Mouse (Mus musculus) telencephalon, adult 2 months (tissue): ENCODE measurements around the gene Egfl6.

ENCODE experiments used
- DNase-seq: peaks from one replicate; pipeline ENCODE4 v3.0.0-alpha.2; 2011; ENCODE audit warnings: low read depth, low spot score

The Egfl6 gene

DNA sequence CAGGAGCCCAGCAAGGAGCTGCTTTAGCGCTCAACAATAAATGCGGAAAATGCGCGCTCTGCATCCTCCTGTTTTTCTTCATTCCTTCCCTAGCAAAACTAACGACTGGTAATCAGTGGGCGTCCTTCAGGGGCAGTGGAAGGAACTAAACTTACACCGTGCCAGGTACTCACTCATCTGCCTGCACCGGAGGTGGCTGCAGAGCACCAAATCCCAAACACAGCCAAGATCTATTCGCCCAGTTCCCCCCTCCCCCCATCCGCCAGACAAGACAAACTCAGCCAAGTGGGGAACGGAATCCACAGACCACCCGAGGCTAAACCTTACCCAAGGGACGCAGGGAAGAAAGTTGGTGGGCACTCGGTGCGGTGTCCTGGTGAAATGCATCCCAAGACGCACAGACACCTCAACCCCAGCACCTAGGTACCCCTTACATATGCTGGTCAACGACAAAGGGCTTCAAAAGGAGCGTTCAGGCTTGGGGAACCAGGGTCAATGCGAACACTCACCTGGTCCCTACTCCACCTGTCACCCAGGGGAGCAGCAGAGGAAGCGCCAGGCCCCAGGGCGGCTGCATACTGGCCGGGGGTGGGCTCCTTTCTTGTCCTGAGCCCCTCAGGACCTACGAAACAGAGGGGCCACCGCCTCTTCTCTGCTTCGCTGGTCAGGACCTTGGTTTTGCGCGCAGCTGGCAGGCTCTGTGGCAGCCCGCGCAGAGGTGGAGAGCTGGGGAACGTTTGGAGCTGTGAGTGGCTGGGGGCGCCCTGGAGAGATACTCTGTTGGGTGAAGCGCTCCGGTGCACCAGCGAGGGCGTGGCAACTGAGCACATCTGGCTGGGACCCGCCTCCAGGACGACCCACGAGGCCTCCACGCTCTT, at the start of gene Egfl6:
Gene Egfl6, minus strand, starts transcription at position 774 of the 878 bp plus-strand sequence.
- DNase-seq, result no peak

- no peak for DNase-seq
These were observed 41.5 kb upstream of the Egfl6 start for GRCm38 (mm10) chrX:166626866-166627570.

DNA sequence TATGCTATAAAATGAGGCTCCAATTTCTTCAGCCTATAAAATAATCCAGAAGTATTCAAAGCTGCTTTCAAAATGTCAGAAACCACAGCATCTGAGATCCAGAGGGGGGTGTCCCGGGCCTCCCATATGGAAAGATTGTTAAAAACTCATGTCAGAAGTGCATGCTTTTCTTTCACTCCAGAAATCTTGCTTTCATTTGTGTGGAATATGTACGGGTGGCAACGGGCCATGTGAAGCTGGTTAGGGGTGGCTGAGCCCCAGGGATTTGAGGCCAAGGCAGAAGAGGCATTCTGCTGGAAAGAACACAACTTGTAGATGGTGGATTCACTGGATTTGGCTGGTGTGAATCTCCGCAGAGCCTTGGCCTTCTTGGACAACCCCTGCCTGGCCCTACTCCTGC, 40.7 kb upstream of the Egfl6 start:
- no peak for DNase-seq

DNA sequence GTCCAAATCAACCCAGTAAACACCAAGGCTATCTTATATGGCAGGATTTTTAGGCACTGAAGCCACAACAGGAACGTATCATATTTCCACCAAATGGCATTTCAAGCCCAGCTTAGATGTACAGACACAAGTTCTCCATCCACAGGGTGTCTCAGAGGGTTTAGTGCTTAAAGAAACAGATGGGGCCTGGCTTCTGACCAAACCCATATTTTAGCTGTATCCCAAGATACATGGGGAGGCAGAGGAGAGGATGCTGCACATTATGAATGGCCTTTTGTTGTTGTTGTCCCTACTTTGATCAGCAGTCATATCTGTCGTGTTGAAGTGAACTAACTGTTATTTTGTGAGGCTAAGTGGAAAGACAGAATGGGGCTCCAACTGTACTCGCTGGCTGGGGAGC, 37.7 kb upstream of the Egfl6 start:
- no peak for DNase-seq

- DNase-seq, result peak; percentile 28
These were observed 36.2 kb upstream of the Egfl6 start for GRCm38 (mm10) chrX:166621560-166622301.

DNA sequence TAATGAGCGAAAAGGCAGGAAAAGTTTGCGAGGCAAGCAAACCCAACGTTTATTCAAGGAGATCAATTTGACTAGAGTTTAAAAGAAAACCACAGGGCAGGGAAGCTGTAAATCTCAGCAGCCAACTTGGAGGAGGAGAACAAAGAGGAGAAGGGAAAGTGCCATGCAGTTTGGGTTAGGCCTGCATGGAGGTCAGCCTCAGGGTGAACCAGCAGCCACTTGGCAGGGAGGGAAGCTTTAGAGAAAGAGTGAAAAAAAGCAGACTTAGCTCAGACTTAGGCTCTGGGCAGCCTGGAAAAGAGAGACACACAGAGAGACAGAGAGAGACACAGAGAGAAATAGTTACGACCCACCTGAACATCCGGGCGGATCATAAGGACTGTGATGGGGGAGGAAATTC, 35.4 kb upstream of the Egfl6 start:
- DNase-seq, result no peak

- no peak for DNase-seq
These were observed 33.6 kb upstream of the Egfl6 start for GRCm38 (mm10) chrX:166619084-166619483.

- no peak for DNase-seq
These were observed 29.7 kb upstream of the Egfl6 start for GRCm38 (mm10) chrX:166615191-166615590.

DNA sequence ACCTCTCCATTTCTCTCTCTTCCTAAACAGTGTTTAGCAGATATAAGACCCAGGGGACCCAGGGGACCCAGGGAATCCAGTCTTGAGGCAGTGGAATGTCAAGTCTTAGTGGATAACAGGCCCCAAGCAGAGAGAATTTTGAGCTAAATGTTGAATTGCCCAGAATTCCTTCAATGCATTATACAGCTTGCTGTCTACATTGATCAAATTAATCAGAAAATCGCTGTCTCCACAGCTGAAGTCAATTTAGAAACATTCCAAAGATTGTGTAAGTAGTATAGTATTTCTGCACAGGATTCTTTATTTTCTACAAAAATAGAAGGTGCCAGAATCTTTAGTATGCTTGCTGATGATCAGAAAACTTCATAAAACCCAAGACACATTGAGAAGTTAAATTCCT, 9.4 kb downstream of the Egfl6 start:
- DNase-seq, result no peak

- DNase-seq, result no peak
These were observed 19.5 kb downstream of the Egfl6 start for GRCm38 (mm10) chrX:166565983-166566382.

DNA sequence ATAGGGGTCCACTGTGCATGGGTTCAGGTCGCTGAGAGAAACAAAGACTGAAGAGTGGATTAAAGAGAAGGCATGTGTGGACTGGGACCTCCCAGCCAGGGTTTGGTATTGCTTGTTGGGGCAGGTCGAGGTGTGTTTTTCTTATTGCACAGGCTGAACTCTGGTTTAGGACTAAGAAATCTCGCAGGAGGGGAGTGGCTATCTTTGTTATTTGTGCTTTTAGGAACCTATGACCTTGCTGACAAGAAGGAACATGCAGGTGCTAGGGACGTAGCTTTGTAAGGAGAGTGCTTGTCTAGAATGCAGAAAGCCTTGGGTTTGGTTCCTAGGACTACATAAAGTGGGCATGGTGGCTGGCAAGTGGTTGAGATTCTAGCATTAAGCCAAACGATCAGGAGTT, 20.1 kb downstream of the Egfl6 start:
- DNase-seq, result no peak

DNA sequence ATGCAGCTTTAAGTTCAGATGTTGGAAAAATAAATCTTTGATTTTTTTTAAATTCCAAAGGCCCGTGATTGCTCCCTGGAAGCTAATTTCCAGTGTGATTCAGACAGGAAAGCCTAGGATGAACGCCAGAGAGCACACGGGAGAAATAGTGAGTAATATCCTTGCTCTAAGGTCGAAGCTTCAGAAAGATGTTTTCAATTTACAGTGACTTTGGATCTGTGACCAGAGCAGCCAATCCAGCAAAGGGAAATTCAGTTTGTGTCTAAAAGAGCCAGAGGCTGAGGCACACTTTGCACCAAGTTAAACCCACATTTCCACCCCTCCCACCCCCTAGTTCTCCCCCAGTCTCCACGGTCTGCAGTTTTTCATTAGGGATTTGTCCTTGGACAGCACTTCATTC, 20.6 kb downstream of the Egfl6 start:
- no peak for DNase-seq

DNA sequence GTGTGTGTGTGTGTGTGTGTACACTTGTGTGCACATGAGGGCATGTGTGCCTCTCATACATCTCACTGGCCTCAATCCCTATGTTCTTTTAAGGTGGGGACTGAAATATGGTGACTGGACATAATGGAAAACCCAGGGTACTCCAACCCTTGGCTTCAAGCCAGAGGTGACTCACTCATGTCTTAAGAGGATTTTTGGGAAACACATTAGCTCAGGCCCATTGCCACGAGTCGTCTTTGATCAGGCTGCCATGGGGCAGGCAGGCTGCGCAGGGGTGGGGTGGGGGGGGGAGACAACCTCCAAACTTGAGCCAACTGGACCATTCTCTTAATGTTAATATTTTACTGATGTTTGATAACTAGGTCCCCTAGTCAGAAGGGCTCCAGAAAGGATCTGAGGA, 26.2 kb downstream of the Egfl6 start:
- DNase-seq, result no peak

DNA sequence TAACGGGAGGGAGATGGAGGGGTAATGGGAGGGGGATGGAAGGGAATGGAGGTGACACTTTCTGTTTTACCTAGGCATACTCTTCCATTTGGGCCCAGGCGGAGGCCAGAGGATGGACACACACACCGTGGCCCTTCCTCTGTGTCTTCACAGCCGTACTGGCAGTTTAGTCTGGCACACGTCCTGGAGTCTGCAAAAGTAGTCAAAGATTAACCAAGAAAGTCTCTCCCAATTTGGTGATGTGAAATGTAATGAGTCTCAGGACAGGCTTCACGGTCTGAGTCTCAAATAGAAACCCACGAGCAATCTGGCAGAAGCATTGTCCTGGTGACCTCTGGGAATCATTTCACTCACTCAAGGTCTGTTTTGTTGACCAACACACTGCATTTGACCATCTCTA, 33.2 kb downstream of the Egfl6 start:
- DNase-seq, result no peak

- DNase-seq, result no peak
These were observed 39.0 kb downstream of the Egfl6 start for GRCm38 (mm10) chrX:166546495-166546894.

DNA sequence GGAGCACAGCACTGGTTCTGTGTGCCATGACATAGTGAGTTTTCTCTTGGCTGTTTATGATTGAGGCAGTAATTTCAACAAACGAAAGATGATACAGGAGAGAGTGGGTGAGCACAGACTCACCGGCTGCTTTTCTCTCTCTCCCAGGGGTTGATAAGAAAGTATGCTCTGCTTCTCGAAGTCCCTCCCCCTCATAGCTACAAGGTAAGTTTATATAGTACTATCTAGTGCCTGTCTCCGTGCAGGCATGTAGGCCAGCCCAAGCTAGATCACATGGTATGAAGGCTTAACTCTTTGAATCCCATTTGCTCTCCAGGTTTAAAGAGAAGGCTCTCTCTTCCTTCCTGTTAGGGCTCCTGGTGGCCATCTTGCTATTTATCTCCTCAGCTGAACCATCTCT, 50.4 kb downstream of the Egfl6 start:
- no peak for DNase-seq

DNA sequence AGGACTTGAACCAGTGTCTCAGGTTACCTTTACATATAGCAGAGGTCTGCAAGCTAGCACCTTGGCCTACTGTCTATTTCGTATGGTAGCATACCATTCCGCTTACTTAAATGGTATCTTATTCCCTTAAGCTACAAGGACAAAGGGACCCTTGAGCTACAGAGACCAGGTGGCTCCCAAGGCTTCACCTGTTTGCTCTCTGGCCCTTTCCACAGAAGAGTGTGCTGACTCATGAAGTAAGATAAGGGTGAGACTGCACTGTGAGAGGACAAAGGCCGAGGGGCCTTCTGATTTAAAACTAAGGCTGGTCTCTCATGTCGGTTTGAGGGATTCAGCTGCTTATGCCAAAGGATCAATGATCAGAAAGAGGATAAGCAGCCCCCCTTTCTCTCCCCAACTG, 52.1 kb downstream of the Egfl6 start:
- DNase-seq, result no peak

DNA sequence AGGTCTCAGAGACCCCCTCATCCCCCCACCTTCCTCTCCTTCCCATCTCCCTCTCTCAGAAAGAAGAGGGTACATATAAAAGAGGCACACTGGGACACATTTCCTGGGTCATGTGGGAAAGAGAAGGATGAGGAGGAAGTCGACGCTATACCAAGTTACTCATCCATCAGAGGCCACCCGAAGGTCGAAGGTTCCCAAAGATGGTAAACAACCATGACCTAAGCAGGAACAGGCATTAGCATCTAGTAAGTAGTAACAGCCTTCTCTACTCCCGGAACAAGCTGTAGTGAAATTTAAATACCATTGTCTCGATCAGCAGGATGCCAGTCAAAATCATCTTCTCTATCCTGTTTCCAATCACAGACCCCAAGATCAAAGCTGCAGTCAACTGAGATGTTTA, 53.8 kb downstream of the Egfl6 start:
- DNase-seq, result no peak

GRCm38 (mm10) chrX:166528126-166528525, 57.4 kb downstream of the Egfl6 start:
- DNase-seq, result no peak

- no peak for DNase-seq
These were observed 59.7 kb downstream of the Egfl6 start for GRCm38 (mm10) chrX:166525637-166526315.

DNA sequence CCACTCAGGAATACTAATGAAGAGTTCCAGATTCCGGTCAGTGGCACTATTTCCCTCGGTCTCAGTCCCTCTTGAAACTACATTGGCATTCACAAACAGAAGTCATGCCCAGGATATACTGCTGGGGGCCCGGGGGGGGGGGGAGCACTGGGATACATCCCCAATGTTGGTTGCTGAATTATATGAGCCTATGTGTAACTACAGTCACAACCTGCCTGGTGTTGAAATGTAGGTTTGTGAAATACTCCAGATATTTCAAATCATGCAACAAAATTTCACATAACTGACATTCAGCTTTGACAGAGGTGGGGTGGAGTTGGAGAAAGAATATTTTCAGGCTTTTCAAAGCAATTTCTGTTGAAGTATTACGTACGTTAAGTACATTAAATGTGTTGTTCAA, 64.7 kb downstream of the Egfl6 start:
- no peak for DNase-seq

DNA sequence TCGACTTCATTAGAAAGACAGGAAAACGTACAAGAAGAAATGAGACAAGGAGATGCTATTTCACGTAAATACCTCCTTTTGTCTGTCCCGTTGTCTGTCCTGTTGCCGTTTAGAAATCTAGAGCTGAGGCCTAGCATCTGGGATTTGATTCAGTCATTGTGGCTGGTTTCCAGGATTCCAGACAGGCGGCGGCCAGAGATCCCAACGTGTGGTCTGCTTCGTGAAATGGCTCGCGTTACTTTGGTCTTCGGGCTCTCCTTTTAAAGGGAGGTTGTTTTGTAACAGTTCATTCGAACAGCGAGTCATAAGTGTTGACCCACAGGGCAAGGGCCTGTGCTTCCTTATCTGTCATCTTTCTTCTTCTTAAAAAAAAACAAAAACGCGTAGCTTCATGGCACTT, 67.2 kb downstream of the Egfl6 start, which contains the start of gene Tceanc:
Gene Tceanc, minus strand, starts transcription at position 223 of the 400 bp plus-strand sequence.
- DNase-seq, result no peak
